Mouse (Mus musculus) left cerebral cortex, adult 8-10 months (tissue): Measurements from ENCODE around the gene Dcst1. TPM values are rescaled to one million over a fixed set of nuclear protein-coding genes. Genes with fewer than 3 reads are reported as not detected.

Source experiments
- DNase-seq, 2 experiments: peaks; one replicate each; pipeline ENCODE4 v3.0.0; 2022; ENCODE audit warnings: low spot score in 2 of 2
- total RNA-seq, 4 experiments: library from RNA; stranded (reverse); gene quantifications; 2 replicates each; pipeline ENCODE4 v1.2.4; 2022

Dcst1 gene
- total RNA-seq, 4 experiments from 2014 or later, result 0.61 TPM; not detected in 3

- peak in 1 of 2 experiments; percentile 35 for DNase-seq
Observed at GRCm38 (mm10) chr3:89315930-89316831, 48.9 kb downstream of the Dcst1 start.

- peak; percentile 64 to 82 for DNase-seq
Observed at GRCm38 (mm10) chr3:89315195-89315929, 49.7 kb downstream of the Dcst1 start.

GRCm38 (mm10) chr3:89314791-89315190 lies 50.3 kb downstream of the Dcst1 start:
- DNase-seq, result no peak

GRCm38 (mm10) chr3:89314340-89314739 lies 50.7 kb downstream of the Dcst1 start:
- no peak for DNase-seq

GRCm38 (mm10) chr3:89308089-89308488 lies 57.0 kb downstream of the Dcst1 start:
- DNase-seq, result no peak

GRCm38 (mm10) chr3:89305551-89306325 lies 59.3 kb downstream of the Dcst1 start:
- no peak for DNase-seq

GRCm38 (mm10) chr3:89305105-89305504 lies 59.9 kb downstream of the Dcst1 start:
- DNase-seq, result no peak

- no peak for DNase-seq
Observed at GRCm38 (mm10) chr3:89304440-89304839, 60.6 kb downstream of the Dcst1 start.

GRCm38 (mm10) chr3:89300514-89300913 lies 64.5 kb downstream of the Dcst1 start:
- no peak for DNase-seq

Other genes with a start within 250 kb of the Dcst1 start
- not detected for gene Pklr, start 229.1 kb downstream of the Dcst1 start, total RNA-seq
- 10 to 100 TPM; 12.3 to 18.2 (median 17.0) TPM for gene Hcn3, start 205.1 kb downstream of the Dcst1 start, total RNA-seq
- 10 to 100 TPM; 41.2 to 45.3 (median 42.5) TPM for gene Clk2, start 200.5 kb downstream of the Dcst1 start, total RNA-seq
- gene Scamp3, start 187.8 kb downstream of the Dcst1 start, total RNA-seq, result 10 to 100 TPM; 58.5 to 69.8 (median 63.9) TPM
- 10 to 100 TPM; 47.2 to 58.2 (median 52.3) TPM for gene Fam189b, start 182.1 kb downstream of the Dcst1 start, total RNA-seq
- gene Gba, start 162.3 kb downstream of the Dcst1 start, total RNA-seq, result 10 to 100 TPM; 52.5 to 62.4 (median 56.1) TPM
- 10 to 100 TPM; 14.2 to 24.3 (median 22.2) TPM for gene Thbs3, start 150.1 kb downstream of the Dcst1 start, total RNA-seq
- gene Mtx1, start 138.2 kb downstream of the Dcst1 start, total RNA-seq, result 100 to 1,000 TPM in 2 of 4 experiments, 10 to 100 TPM in 2; 95.4 to 105 (median 99.8) TPM
- gene Muc1, start 136.2 kb downstream of the Dcst1 start, total RNA-seq, result 1 to 10 TPM in 1 of 4 experiments, under 1 TPM in 3; 0.36 to 1.5 (median 0.67) TPM
- gene Krtcap2, start 119.3 kb downstream of the Dcst1 start, total RNA-seq, result 10 to 100 TPM; 70.4 to 91.2 (median 83.7) TPM
- 10 to 100 TPM; 66.2 to 74.6 (median 68.4) TPM for gene Trim46, start 118.9 kb downstream of the Dcst1 start, total RNA-seq
- gene Dpm3, start 105.9 kb downstream of the Dcst1 start, total RNA-seq, result 10 to 100 TPM; 51.6 to 64.2 (median 54.6) TPM
- gene Slc50a1, start 94.7 kb downstream of the Dcst1 start, total RNA-seq, result 10 to 100 TPM; 38.0 to 48.9 (median 45.5) TPM
- gene Efna1, start 84.1 kb downstream of the Dcst1 start, total RNA-seq, result 1 to 10 TPM; 5.6 to 8.8 (median 6.8) TPM
- 10 to 100 TPM; 50.1 to 61.2 (median 55.3) TPM for gene Efna3, start 42.3 kb downstream of the Dcst1 start, total RNA-seq
- under 1 TPM in 3 of 4 experiments, not detected in 1; 0.22 to 0.46 (median 0.30) TPM for gene Efna4, start 27.2 kb downstream of the Dcst1 start, total RNA-seq
- gene Adam15, start 15.3 kb downstream of the Dcst1 start, total RNA-seq, result 100 to 1,000 TPM; 104 to 122 (median 108) TPM
- gene Dcst2, start 3.3 kb downstream of the Dcst1 start, total RNA-seq, result under 1 TPM; 0.32 to 0.77 (median 0.42) TPM
- 10 to 100 TPM; 11.3 to 20.3 (median 15.8) TPM for gene Zbtb7b, start 29.5 kb upstream of the Dcst1 start, total RNA-seq
- 1 to 10 TPM; 3.9 to 5.8 (median 4.4) TPM for gene Lenep, start 37.5 kb upstream of the Dcst1 start, total RNA-seq
- gene Flad1, start 46.6 kb upstream of the Dcst1 start, total RNA-seq, result 10 to 100 TPM; 30.8 to 39.9 (median 35.6) TPM
- 1 to 10 TPM; 2.4 to 3.5 (median 2.8) TPM for gene Cks1b, start 53.1 kb upstream of the Dcst1 start, total RNA-seq
- gene Shc1, start 53.2 kb upstream of the Dcst1 start, total RNA-seq, result 10 to 100 TPM; 15.1 to 18.7 (median 17.3) TPM
- 10 to 100 TPM; 44.0 to 57.4 (median 48.8) TPM for gene Pygo2, start 65.0 kb upstream of the Dcst1 start, total RNA-seq
- gene Pbxip1, start 71.5 kb upstream of the Dcst1 start, total RNA-seq, result 10 to 100 TPM; 33.6 to 51.4 (median 41.9) TPM
- 10 to 100 TPM; 29.0 to 37.4 (median 31.7) TPM for gene Pmvk, start 89.3 kb upstream of the Dcst1 start, total RNA-seq
- 10 to 100 TPM; 20.8 to 25.7 (median 23.3) TPM for gene Kcnn3, start 154.9 kb upstream of the Dcst1 start, total RNA-seq